In the genomic region with DNA sequence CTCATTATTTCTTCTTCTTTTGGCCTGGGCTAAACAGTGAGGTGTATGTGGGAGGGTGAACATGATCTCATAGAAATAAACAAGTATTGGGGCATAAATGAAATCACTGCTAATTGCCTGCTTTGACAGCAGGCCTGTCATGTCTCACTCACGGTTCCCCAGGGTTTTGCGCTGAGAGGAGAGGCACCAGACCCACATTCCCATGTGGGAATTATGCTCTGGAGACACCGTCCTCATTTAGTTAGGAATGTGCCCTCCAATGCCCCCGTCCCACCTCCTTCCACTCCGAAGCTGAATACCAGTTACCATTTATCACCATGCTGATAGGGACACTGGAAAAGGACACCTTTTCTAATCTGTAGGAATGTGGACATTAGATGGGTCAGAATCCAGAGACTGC, we compare ENCODE assay signal across 27 mouse cellular contexts. TPM values are rescaled to one million over a fixed set of nuclear protein-coding genes. Genes with fewer than 3 reads are reported as not detected.
DNase-seq lines count a peak whose midpoint lies in the region; ATAC-seq lines count a peak whose summit lies in the region.
"Had no signal": no experiment of that assay in that cellular context is flagged by ENCODE, and none has a peak within 500 bp of the region (broad histone marks: within the 10 kb centered on the region; RNA-seq: fewer than 3 reads in every experiment).

No protein-coding gene starts in this region.

- intact Hi-C loops in heart, postnatal 36 days (cut with DNase I), result no loop called here

- no peaks in the 10 kb centered on the region for H3K27me3 ChIP-seq in heart, embryonic 11.5 days (ENCODE audit: control insufficient read depth, insufficient read depth, low read length)
- H3K27me3 ChIP-seq in heart, embryonic 16.5 days (ENCODE audit: control insufficient read depth, insufficient read depth, low read length), result no peaks in the 10 kb centered on the region
- H3K27me3 ChIP-seq: embryonic facial prominence, embryonic 12.5 days; kidney, embryonic 15.5 days; limb, embryonic 12.5 days; stomach, embryonic 15.5 days had no signal

- no peak overlapping the region for H3K4me3 ChIP-seq in heart, embryonic 11.5 days (ENCODE audit: low read depth, low read length)
- no peak overlapping the region for H3K4me3 ChIP-seq in heart, embryonic 16.5 days (ENCODE audit: low read length)
- H3K4me3 ChIP-seq: embryonic facial prominence, embryonic 12.5 days; forebrain, embryonic 10.5 days; kidney, embryonic 15.5 days; limb, embryonic 12.5 days; liver, embryonic 15.5 days; stomach, embryonic 15.5 days had no signal

- no peaks in the 10 kb centered on the region for H3K36me3 ChIP-seq in heart, embryonic 11.5 days (ENCODE audit: control insufficient read depth, insufficient read depth, low read length)
- no peaks in the 10 kb centered on the region for H3K36me3 ChIP-seq in heart, embryonic 16.5 days (ENCODE audit: control insufficient read depth, insufficient read depth)
- H3K36me3 ChIP-seq: embryonic facial prominence, embryonic 12.5 days; forebrain, embryonic 10.5 days; kidney, embryonic 15.5 days; limb, embryonic 12.5 days; liver, embryonic 15.5 days; stomach, embryonic 15.5 days had no signal

- no peak overlapping the region for H3K4me2 ChIP-seq in heart, embryonic 11.5 days
- H3K4me2 ChIP-seq in heart, embryonic 16.5 days (ENCODE audit: low read depth, low read length), result no peak overlapping the region
- H3K4me2 ChIP-seq: embryonic facial prominence, embryonic 12.5 days; kidney, embryonic 15.5 days; limb, embryonic 12.5 days; liver, embryonic 15.5 days; lung, embryonic 14.5 days; stomach, embryonic 15.5 days had no signal

- H3K4me1 ChIP-seq in heart, embryonic 11.5 days (ENCODE audit: control insufficient read depth, insufficient read depth, low read length), result peaks cover 26% of the 10 kb centered on the region
- peaks cover 29% of the 10 kb centered on the region for H3K4me1 ChIP-seq in heart, embryonic 16.5 days (ENCODE audit: control insufficient read depth, insufficient read depth, low read length)

- no peak; the same call in 1 of the 2 replicates for ATAC-seq in heart, embryonic 11.5 days (replicated peaks; ENCODE audit: insufficient number of reproducible peaks, low FRiP score, low TSS enrichment)
- ATAC-seq in heart, embryonic 16.5 days (replicated peaks; ENCODE audit: extremely low read depth, insufficient read depth, low FRiP score), result peak; percentile 47; the same call in 1 of the 2 replicates
- ATAC-seq: activated CD4-positive, CD25-positive, alpha-beta regulatory T cell, adult 4 months; CD4-positive, CD25-positive, alpha-beta regulatory T cell, adult 4 months; forebrain, embryonic 16.5 days; hindbrain, embryonic 16.5 days had no signal

- H3K27ac ChIP-seq in heart, embryonic 11.5 days (ENCODE audit: low read depth, low read length), result 0 out of 2 replicates have a peak overlapping the region, but pooled peaks have one; percentile 22
- H3K27ac ChIP-seq in heart, embryonic 16.5 days (ENCODE audit: low read length), result peak overlapping the region; percentile 64; the same call in 1 of the 2 replicates
- H3K27ac ChIP-seq: embryonic facial prominence, embryonic 12.5 days; forebrain, embryonic 10.5 days; kidney, embryonic 15.5 days; limb, embryonic 12.5 days; liver, embryonic 15.5 days; stomach, embryonic 15.5 days had no signal

- no peak overlapping the region for H3K9ac ChIP-seq in heart, embryonic 11.5 days (ENCODE audit: low read depth, low read length)
- H3K9ac ChIP-seq in heart, embryonic 16.5 days (ENCODE audit: low read length), result no peak overlapping the region
- H3K9ac ChIP-seq: embryonic facial prominence, embryonic 12.5 days; kidney, embryonic 15.5 days; limb, embryonic 12.5 days; liver, embryonic 15.5 days; lung, embryonic 14.5 days; stomach, embryonic 15.5 days had no signal

- WGBS in heart, embryonic 11.5 days (ENCODE audit: insufficient replicate concordance), result 33% methylated on average over 5 of the region's 5 CpGs
- 34% methylated on average over 5 of the region's 5 CpGs for WGBS in heart, embryonic 16.5 days

- no peaks in the 10 kb centered on the region for H3K9me3 ChIP-seq in heart, embryonic 11.5 days (replicated peaks; ENCODE audit: control insufficient read depth, low read length)
- H3K9me3 ChIP-seq in heart, embryonic 16.5 days (replicated peaks; ENCODE audit: control insufficient read depth, low read length), result no peaks in the 10 kb centered on the region
- H3K9me3 ChIP-seq: embryonic facial prominence, embryonic 12.5 days; forebrain, embryonic 10.5 days; kidney, embryonic 15.5 days; limb, embryonic 12.5 days; liver, embryonic 15.5 days; stomach, embryonic 15.5 days had no signal

- DNase-seq in heart, postnatal 36 days, result no peak
- peak; percentile 58 for DNase-seq in MN1 (ENCODE audit: low spot score)
- DNase-seq in yolk sac, embryonic 10.5 days (ENCODE audit: low spot score), result peak; percentile 38
- DNase-seq in right cerebral cortex, postnatal 4 days, result no peak
- DNase-seq in frontal cortex, postnatal 36 days (ENCODE audit: low spot score in 2 of 2), result no peak
- DNase-seq: adrenal gland, adult 2 months; cerebellum, adult 2 months; cerebellum, postnatal 25 days; gastrocnemius, postnatal 10 days; kidney, adult 18-20 months; kidney, postnatal 25 days; lung, embryonic 14.5 days; lung, postnatal 14 days; midbrain, embryonic 14.5 days; thymus, postnatal 14 days had no signal

RNA-seq across cellular contexts. Expression of gene Slf2, which starts 6.3 kb away (rescaled TPM):
- polyA plus RNA-seq in heart, embryonic 11.5 days (2014; fragmentation: Nextera tagmentation; extraction: Ambion mirVana), result 57.1 and 62.0 TPM in 2 replicates
- total RNA-seq in heart, postnatal 36 days (2021), result 10 to 100 TPM; 21.4 to 23.3 TPM
- 30.9 and 35.5 TPM in 2 replicates for polyA plus RNA-seq in heart, embryonic 16.5 days (2015; fragmentation: Nextera tagmentation; extraction: Ambion mirVana)

Comparison
In these comparisons a context has a peak if more than half of its experiments do, and no peak if none do; other contexts are left out.
1. DNase-seq: peak in MN1 (single experiment) and yolk sac, embryonic 10.5 days (single experiment); none in heart, postnatal 36 days (0 of 2), right cerebral cortex, postnatal 4 days (single experiment) and frontal cortex, postnatal 36 days (0 of 2).